Mouse (Mus musculus) embryonic facial prominence, embryonic 13.5 days (tissue): ENCODE results near the gene Ifi27. TPM values are rescaled to one million over a fixed set of nuclear protein-coding genes. Genes with fewer than 3 reads are reported as not detected.
"Not testable (repeated sequence)": the region's sequence is repeated elsewhere in the genome, so short reads cannot be mapped to it uniquely, and the experiment has no call there.

ENCODE experiments used
- ATAC-seq: fragments of 200-750 bp; cut with Nextera tagmentation; 2 replicates; pipeline ENCODE4 v1.8.0; 2017; ENCODE audit warnings: low read depth; ENCODE audit not compliant: insufficient number of reproducible peaks, insufficient read depth, low FRiP score, low TSS enrichment
- H3K27ac ChIP-seq: fragments of 300-500 bp; sonication (generic); 2 replicates; pipeline ENCODE4 v1.5.1; 2015; ENCODE audit warnings: moderate library complexity, mild to moderate bottlenecking, inconsistent platforms
- H3K27me3 ChIP-seq: fragments of 300-500 bp; sonication (generic); 2 replicates; pipeline ENCODE4 v1.6.1; 2015; ENCODE audit warnings: mild to moderate bottlenecking, inconsistent platforms
- H3K36me3 ChIP-seq: fragments of 300-500 bp; sonication (generic); 2 replicates; pipeline ENCODE4 v1.6.1; 2015; ENCODE audit warnings: mild to moderate bottlenecking, inconsistent platforms
- H3K4me1 ChIP-seq: fragments of 300-500 bp; sonication (generic); 2 replicates; pipeline ENCODE4 v1.6.1; 2015; ENCODE audit warnings: inconsistent platforms
- H3K4me2 ChIP-seq: fragments of 300-500 bp; sonication (generic); 2 replicates; pipeline ENCODE4 v1.6.1; 2015; ENCODE audit warnings: moderate library complexity, mild to moderate bottlenecking, inconsistent platforms
- H3K4me3 ChIP-seq: fragments of 300-500 bp; sonication (generic); 2 replicates; pipeline ENCODE4 v1.5.1; 2015; ENCODE audit warnings: mild to moderate bottlenecking, inconsistent platforms
- H3K9ac ChIP-seq: fragments of 300-500 bp; sonication (generic); 2 replicates; pipeline ENCODE4 v1.6.1; 2015; ENCODE audit warnings: mild to moderate bottlenecking, inconsistent platforms
- H3K9me3 ChIP-seq: fragments of 300-500 bp; sonication (generic); 2 replicates; pipeline ENCODE4 v1.6.1; 2016; ENCODE audit warnings: inconsistent platforms
- WGBS: fragments of 180-500 bp; shearing (Covaris S2); methylation state at CpG from one replicate; pipeline ENCODE4 v1.1.7; 2015; ENCODE audit warnings: mixed read lengths; 5-methylcytosine and 5-hydroxymethylcytosine counted together
- polyA plus RNA-seq: library from polyadenylated mRNA; unstranded; fragments of >200 nt; fragmentation: Nextera tagmentation; extraction: Ambion mirVana; gene quantifications from 2 replicates; pipeline ENCODE4 v1.2.1, GENCODE M21; 2015

The Ifi27 gene
- polyA plus RNA-seq, 1 experiment from 2014 or later, result 37.9 TPM

- H3K27ac ChIP-seq, result no peak overlapping the region
- H3K27me3 ChIP-seq, result no peaks in the 10 kb centered on the region
- WGBS, result 8% methylated on average over 33 of the region's 33 CpGs
- no peaks in the 10 kb centered on the region for H3K9me3 ChIP-seq
- H3K4me1 ChIP-seq, result peaks cover 33% of the 10 kb centered on the region
- H3K4me3 ChIP-seq, result peak overlapping the region; percentile 93
- peaks cover 17% of the 10 kb centered on the region for H3K36me3 ChIP-seq
- H3K4me2 ChIP-seq, result peak overlapping the region; percentile 87
- ATAC-seq, result peak; percentile 8; the same call in 1 of the 2 replicates
- H3K9ac ChIP-seq, result peak overlapping the region; percentile 93
Observed at GRCm38 (mm10) chr12:103425016-103425728, 8.8 kb upstream of the Ifi27 start.

DNA sequence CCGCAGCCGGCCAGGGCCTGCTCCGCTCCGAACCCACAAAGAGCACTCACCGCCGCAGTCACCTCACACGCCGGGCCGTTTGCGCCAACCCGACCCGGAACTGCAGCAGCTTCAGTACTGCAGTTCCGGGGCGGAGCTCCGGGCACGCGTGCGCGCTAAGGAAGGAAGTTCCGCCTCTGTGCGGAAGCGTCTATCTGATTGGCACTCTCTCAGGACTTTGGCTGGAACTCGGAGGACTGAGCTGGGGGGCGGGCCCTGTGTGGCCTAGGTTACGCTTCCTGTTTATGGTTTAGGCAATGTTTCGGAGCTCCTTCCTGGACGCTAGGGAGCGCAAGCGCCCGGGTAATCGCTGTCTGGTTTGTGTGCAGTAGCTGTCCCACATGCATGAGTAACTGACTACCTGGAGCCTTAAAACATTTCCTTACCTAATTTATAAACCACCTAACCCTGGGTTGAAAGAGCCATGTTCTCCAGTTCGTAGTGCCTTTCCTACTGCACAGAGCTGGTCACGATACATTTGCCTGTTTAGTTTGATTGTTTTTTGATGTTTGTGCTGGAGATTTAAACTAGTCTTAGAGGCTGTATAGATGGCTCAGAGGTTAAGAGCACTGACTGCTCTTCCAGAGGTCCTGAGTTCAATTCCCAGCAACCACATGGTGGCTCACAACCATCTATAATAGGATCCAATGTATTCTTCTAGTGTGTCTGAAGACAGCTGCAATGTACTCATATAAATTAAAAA lies 8.1 kb upstream of the Ifi27 start, which contains the start of gene Ddx24:
TSS of gene Ddx24 (minus strand) at position 102 of the 742 bp plus-strand sequence.
- H3K4me1 ChIP-seq, result peaks cover 30% of the 10 kb centered on the region

GRCm38 (mm10) chr12:103426710-103427109 lies 7.3 kb upstream of the Ifi27 start:
- H3K4me1 ChIP-seq, result peaks cover 25% of the 10 kb centered on the region
- H3K36me3 ChIP-seq, result peaks cover 16% of the 10 kb centered on the region
- no peak overlapping the region for H3K4me2 ChIP-seq
- no peak overlapping the region for H3K4me3 ChIP-seq
- ATAC-seq, result no peak
- no peak overlapping the region for H3K9ac ChIP-seq
- H3K27me3 ChIP-seq, result no peaks in the 10 kb centered on the region
- 90% methylated on average over 7 of the region's 7 CpGs for WGBS
- H3K27ac ChIP-seq, result no peak overlapping the region
- no peaks in the 10 kb centered on the region for H3K9me3 ChIP-seq

More for the DNA sequence above, 8.1 kb upstream of the Ifi27 start, which contains the start of gene Ddx24:
- Histone ChIP-seq H3K4me2 (peak within 1 kb of the TSS; percentile 87), H3K27ac (peak within 1 kb of the TSS; percentile 44; the same call in 1 of the 2 replicates), H3K4me3 (peak within 1 kb of the TSS; percentile 93), H3K9ac (peak within 1 kb of the TSS; percentile 93), H3K27me3 (no peaks in the 10 kb centered on the region), H3K36me3 (peaks cover 17% of the 10 kb centered on the region), H3K9me3 (no peaks in the 10 kb centered on the region)
- ATAC-seq, result peak; percentile 99
- 2% methylated on average over 33 of the region's 33 CpGs for WGBS

DNA sequence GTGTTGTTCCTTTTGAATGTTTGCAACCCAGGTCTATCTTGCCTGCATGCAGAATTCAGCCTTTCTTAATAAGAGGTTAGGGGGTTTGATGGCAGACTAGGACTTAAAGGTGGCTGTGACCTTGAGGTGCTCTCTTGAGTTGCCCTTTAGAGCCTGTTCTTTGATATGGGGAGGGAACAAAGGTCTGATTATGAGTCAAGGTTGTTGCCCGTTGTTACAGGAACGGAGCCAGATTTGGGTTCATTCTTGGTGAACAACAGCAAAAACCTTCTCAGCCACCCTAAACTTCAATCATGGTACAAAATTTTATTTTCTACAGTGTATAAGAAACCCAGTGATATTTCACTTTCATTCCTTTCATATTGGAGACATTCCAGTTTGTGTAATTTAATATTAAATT lies 581 bp upstream of the Ifi27 start:
- Histone ChIP-seq H3K27ac (0 out of 2 replicates have a peak overlapping the region, but pooled peaks have one; percentile 34), H3K9me3 (no peaks in the 10 kb centered on the region), H3K27me3 (no peaks in the 10 kb centered on the region), H3K4me2 (no peak overlapping the region), H3K36me3 (no peaks in the 10 kb centered on the region), H3K9ac (no peak overlapping the region), H3K4me3 (no peak overlapping the region), H3K4me1 (no peaks in the 10 kb centered on the region)
- no peak for ATAC-seq
- 81% methylated on average over 2 of the region's 2 CpGs for WGBS

- H3K4me3 ChIP-seq, result 0 out of 2 replicates have a peak overlapping the region, but pooled peaks have one; percentile 26
- no peaks in the 10 kb centered on the region for H3K4me1 ChIP-seq
- no peaks in the 10 kb centered on the region for H3K36me3 ChIP-seq
- no peak overlapping the region for H3K27ac ChIP-seq
- no peak for ATAC-seq
- no peaks in the 10 kb centered on the region for H3K27me3 ChIP-seq
- H3K4me2 ChIP-seq, result peak overlapping the region; percentile 40
- H3K9ac ChIP-seq, result no peak overlapping the region
- no peaks in the 10 kb centered on the region for H3K9me3 ChIP-seq
Observed at GRCm38 (mm10) chr12:103434861-103435260, 850 bp downstream of the Ifi27 start.

GRCm38 (mm10) chr12:103437601-103438000 lies 3.6 kb downstream of the Ifi27 start:
- 90% methylated on average over 1 of the region's 1 CpGs for WGBS
- no peak overlapping the region for H3K4me2 ChIP-seq
- H3K9me3 ChIP-seq, result no peaks in the 10 kb centered on the region
- no peaks in the 10 kb centered on the region for H3K4me1 ChIP-seq
- no peak overlapping the region for H3K4me3 ChIP-seq
- no peak overlapping the region for H3K27ac ChIP-seq
- H3K36me3 ChIP-seq, result no peaks in the 10 kb centered on the region
- H3K27me3 ChIP-seq, result no peaks in the 10 kb centered on the region
- no peak for ATAC-seq
- H3K9ac ChIP-seq, result no peak overlapping the region

GRCm38 (mm10) chr12:103443524-103443923 lies 9.5 kb downstream of the Ifi27 start, which contains the start of gene Ifi27l2a:
Gene Ifi27l2a (minus strand): TSS chr12:103443680.
- 44% methylated on average over 3 of the region's 3 CpGs for WGBS
- no peaks in the 10 kb centered on the region for H3K36me3 ChIP-seq
- no peak within 1 kb of the TSS for H3K4me2 ChIP-seq
- no peak within 1 kb of the TSS for H3K4me3 ChIP-seq
- no peaks in the 10 kb centered on the region for H3K27me3 ChIP-seq
- no peaks in the 10 kb centered on the region for H3K9me3 ChIP-seq
- H3K4me1 ChIP-seq, result no peaks in the 10 kb centered on the region
- H3K27ac ChIP-seq, result no peak within 1 kb of the TSS
- no peak within 1 kb of the TSS for H3K9ac ChIP-seq
- ATAC-seq, result no peak

GRCm38 (mm10) chr12:103444261-103444660 lies 10.2 kb downstream of the Ifi27 start:
- not testable (repeated sequence) for H3K4me1 ChIP-seq, H3K4me3 ChIP-seq, H3K36me3 ChIP-seq, H3K27ac ChIP-seq, H3K9ac ChIP-seq, H3K9me3 ChIP-seq, ATAC-seq, H3K27me3 ChIP-seq, H3K4me2 ChIP-seq
- WGBS, result 30% methylated on average over 6 of the region's 7 CpGs

- WGBS, result 76% methylated on average over 3 of the region's 3 CpGs
- no peaks in the 10 kb centered on the region for H3K9me3 ChIP-seq
- H3K36me3 ChIP-seq, result no peaks in the 10 kb centered on the region
- H3K4me2 ChIP-seq, result no peak overlapping the region
- no peak overlapping the region for H3K9ac ChIP-seq
- ATAC-seq, result no peak
- no peak overlapping the region for H3K27ac ChIP-seq
- H3K27me3 ChIP-seq, result no peaks in the 10 kb centered on the region
- no peak overlapping the region for H3K4me3 ChIP-seq
- no peaks in the 10 kb centered on the region for H3K4me1 ChIP-seq
Observed at GRCm38 (mm10) chr12:103445060-103445459, 11.0 kb downstream of the Ifi27 start.

- Histone ChIP-seq H3K4me1 (no peaks in the 10 kb centered on the region), H3K27ac (no peak overlapping the region), H3K4me2 (no peak overlapping the region), H3K9ac (no peak overlapping the region), H3K4me3 (no peak overlapping the region), H3K9me3 (no peaks in the 10 kb centered on the region), H3K36me3 (no peaks in the 10 kb centered on the region), H3K27me3 (no peaks in the 10 kb centered on the region)
- ATAC-seq, result no peak
Observed at GRCm38 (mm10) chr12:103453361-103453760, 19.4 kb downstream of the Ifi27 start.

DNA sequence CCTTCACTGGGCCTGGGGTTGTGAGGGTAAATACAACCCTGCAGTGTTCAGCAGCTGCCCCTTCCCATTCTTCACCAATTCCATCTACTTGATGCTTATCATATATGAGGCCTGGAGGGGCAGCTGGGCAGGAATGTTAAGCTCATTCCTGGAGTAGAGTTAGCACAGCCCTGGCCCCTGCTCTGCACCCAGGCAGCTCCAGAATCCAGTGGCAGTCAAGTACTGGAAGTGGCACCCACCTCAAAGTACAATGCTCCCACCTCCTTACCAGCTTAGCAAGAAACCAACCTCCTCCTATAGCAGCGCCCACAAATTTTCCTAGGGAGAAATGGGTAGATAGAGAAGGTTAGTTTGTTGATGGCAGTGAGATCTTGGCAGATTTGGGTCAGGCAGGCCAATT lies 22.7 kb downstream of the Ifi27 start:
- no CpG with 5 or more reads among the region's 1 CpGs for WGBS
- H3K27me3 ChIP-seq, H3K4me2 ChIP-seq, ATAC-seq, H3K9me3 ChIP-seq, H3K4me3 ChIP-seq, H3K4me1 ChIP-seq, H3K27ac ChIP-seq, H3K9ac ChIP-seq, H3K36me3 ChIP-seq: not testable (repeated sequence)

- no peak within 1 kb of the TSS for H3K27ac ChIP-seq
- H3K9ac ChIP-seq, result no peak within 1 kb of the TSS
- no peaks in the 10 kb centered on the region for H3K27me3 ChIP-seq
- no peaks in the 10 kb centered on the region for H3K4me1 ChIP-seq
- H3K9me3 ChIP-seq, result no peaks in the 10 kb centered on the region
- H3K4me3 ChIP-seq, result no peak within 1 kb of the TSS
- ATAC-seq, result no peak
- WGBS, result 80% methylated on average over 3 of the region's 3 CpGs
- H3K4me2 ChIP-seq, result no peak within 1 kb of the TSS
- no peaks in the 10 kb centered on the region for H3K36me3 ChIP-seq
Observed at GRCm38 (mm10) chr12:103457140-103457539, 23.1 kb downstream of the Ifi27 start, which contains the start of gene Ifi27l2b. Gene Ifi27l2b (minus strand): TSS chr12:103457223.
